Comparison of ENCODE assay signal across 8 mouse cellular contexts in genomic region chr1:165046637-165047036, GRCm38 (mm10).
A peak's percentile ranks its signal among the peaks of the same experiment; 100 is the strongest.
DNase-seq lines count a peak whose midpoint lies in the region; ATAC-seq and TF ChIP-seq lines count a peak whose summit lies in the region.

No protein-coding gene starts in this region.

- H3K9ac ChIP-seq in heart, adult 2 months (ENCODE audit: low read depth, low read length) = no peak overlapping the region; the same call in 1 of the 2 replicates
- no peak overlapping the region for H3K9ac ChIP-seq in intestine, postnatal 0 days (ENCODE audit: low read depth, low read length)
- H3K9ac ChIP-seq in midbrain, embryonic 11.5 days (ENCODE audit: low read length) = no peak overlapping the region

- TF ChIP-seq CTCF in layer of hippocampus, adult 2 months (conservative IDR thresholded peaks at IDR 0.05) = no peak
- no peak for TF ChIP-seq CTCF in heart, adult 2 months (IDR thresholded peaks at IDR 0.05)
- no peak for TF ChIP-seq CTCF in intestine, postnatal 0 days (IDR thresholded peaks at IDR 0.05; ENCODE audit: low read depth)

- intact Hi-C loops in heart, adult 2 months (cut with DNase I) = loop anchor here (5.0 kb wide), 2 partner anchors 54 to 66 kb away; no protein-coding TSS in a partner anchor

- H3K4me1 ChIP-seq in heart, adult 2 months (ENCODE audit: control insufficient read depth, insufficient read depth, low read length) = peaks cover 6% of the 10 kb centered on the region
- H3K4me1 ChIP-seq in intestine, postnatal 0 days (replicated peaks; ENCODE audit: control insufficient read depth, insufficient read depth, low read length) = no peaks in the 10 kb centered on the region
- H3K4me1 ChIP-seq in midbrain, embryonic 11.5 days (ENCODE audit: control insufficient read depth, insufficient read depth, low read length) = peaks cover 10% of the 10 kb centered on the region

- TF ChIP-seq POLR2A in heart, adult 2 months (IDR thresholded peaks at IDR 0.05; ENCODE audit: insufficient read depth, low read depth, low read length) = no peak

- no peak for DNase-seq in layer of hippocampus, adult 2 months (ENCODE audit: low spot score in 2 of 2)
- DNase-seq in layer of hippocampus, adult 9-10 months (ENCODE audit: low spot score) = no peak
- DNase-seq in embryo, embryonic 9.5 days (ENCODE audit: extremely low spot score) = peak; percentile 39
- DNase-seq in heart, adult 2 months = peak; percentile 39 to 67
- no peak for DNase-seq in midbrain, embryonic 11.5 days (ENCODE audit: low spot score, missing footprints)
- DNase-seq in skeletal muscle tissue, adult 2 months (ENCODE audit: low read depth, low spot score) = peak; percentile 27

- peak; percentile 81 for ATAC-seq in intestine, postnatal 0 days
- ATAC-seq in midbrain, embryonic 11.5 days (ENCODE audit: low FRiP score) = peak; percentile 68; the same call in 1 of the 2 replicates
- no peak for ATAC-seq in granulocyte monocyte progenitor cell, adult 5-6 weeks (replicated peaks; ENCODE audit: poor library complexity, severe bottlenecking)

- peak overlapping the region; percentile 91 for H3K27ac ChIP-seq in layer of hippocampus, adult 2 months
- H3K27ac ChIP-seq in heart, adult 2 months = no peak overlapping the region; the same call in 1 of the 2 replicates
- no peak overlapping the region for H3K27ac ChIP-seq in intestine, postnatal 0 days (ENCODE audit: low read depth, low read length)
- no peak overlapping the region for H3K27ac ChIP-seq in midbrain, embryonic 11.5 days (ENCODE audit: low read depth, low read length)

- H3K79me2 ChIP-seq in heart, adult 2 months (replicated peaks; ENCODE audit: control insufficient read depth, insufficient read depth, low read length) = no peaks in the 10 kb centered on the region

- no peak for TF ChIP-seq EP300 in heart, adult 2 months (IDR thresholded peaks at IDR 0.05; ENCODE audit: insufficient read depth, low read depth, low read length)

- 11% methylated on average over 7 of the region's 7 CpGs for WGBS in heart, adult 2 months
- 14% methylated on average over 7 of the region's 7 CpGs for WGBS in intestine, postnatal 0 days
- WGBS in midbrain, embryonic 11.5 days = 29% methylated on average over 7 of the region's 7 CpGs

- no peaks in the 10 kb centered on the region for H3K9me3 ChIP-seq in intestine, postnatal 0 days (ENCODE audit: control insufficient read depth)
- H3K9me3 ChIP-seq in midbrain, embryonic 11.5 days (ENCODE audit: control insufficient read depth, low read length) = no peaks in the 10 kb centered on the region

- H3K36me3 ChIP-seq in heart, adult 2 months (ENCODE audit: control insufficient read depth, insufficient read depth, low read length) = no peaks in the 10 kb centered on the region
- H3K36me3 ChIP-seq in intestine, postnatal 0 days (ENCODE audit: control insufficient read depth, insufficient read depth) = no peaks in the 10 kb centered on the region
- no peaks in the 10 kb centered on the region for H3K36me3 ChIP-seq in midbrain, embryonic 11.5 days (ENCODE audit: control insufficient read depth, insufficient read depth, low read length)

- H3K4me3 ChIP-seq in layer of hippocampus, adult 2 months = no peak overlapping the region
- no peak overlapping the region for H3K4me3 ChIP-seq in heart, adult 2 months
- no peak overlapping the region for H3K4me3 ChIP-seq in intestine, postnatal 0 days (ENCODE audit: low read depth, low read length)
- no peak overlapping the region for H3K4me3 ChIP-seq in midbrain, embryonic 11.5 days (ENCODE audit: low read depth, low read length)

- no peak overlapping the region for H3K4me2 ChIP-seq in intestine, postnatal 0 days (replicated peaks; ENCODE audit: low read depth)
- H3K4me2 ChIP-seq in midbrain, embryonic 11.5 days = no peak overlapping the region

- no peaks in the 10 kb centered on the region for H3K27me3 ChIP-seq in heart, adult 2 months (ENCODE audit: control insufficient read depth, insufficient read depth, low read length)
- no peaks in the 10 kb centered on the region for H3K27me3 ChIP-seq in intestine, postnatal 0 days (replicated peaks; ENCODE audit: control insufficient read depth, insufficient read depth, low read length)
- no peaks in the 10 kb centered on the region for H3K27me3 ChIP-seq in midbrain, embryonic 11.5 days (ENCODE audit: control insufficient read depth, insufficient read depth, low read length)

Comparison
In these comparisons a context has a peak if more than half of its experiments do, and no peak if none do; other contexts are left out.
1. DNase-seq: peak in embryo, embryonic 9.5 days (single experiment), heart, adult 2 months (2 of 2) and skeletal muscle tissue, adult 2 months (single experiment); none in layer of hippocampus, adult 2 months (0 of 2), layer of hippocampus, adult 9-10 months (single experiment) and midbrain, embryonic 11.5 days (single experiment).